Mouse (Mus musculus) hindbrain, embryonic 15.5 days (tissue): Measurements from ENCODE around the gene Fam163b. TPM values are rescaled to one million over a fixed set of nuclear protein-coding genes. Genes with fewer than 3 reads are reported as not detected.

ENCODE experiments used
- ATAC-seq: fragments of 200-750 bp; cut with Nextera tagmentation; 2 replicates; pipeline ENCODE4 v1.8.0; 2017; ENCODE audit warnings: low read depth, moderate number of reproducible peaks, moderate TSS enrichment; ENCODE audit not compliant: low FRiP score
- H3K27ac ChIP-seq: fragments of 300-500 bp; sonication (generic); replicated peaks from 2 replicates; pipeline ENCODE4 v1.5.1; 2015; ENCODE audit warnings: mild to moderate bottlenecking, inconsistent platforms
- H3K27me3 ChIP-seq: fragments of 300-500 bp; sonication (generic); 2 replicates; pipeline ENCODE4 v1.6.1; 2015; ENCODE audit warnings: control low read depth, inconsistent platforms
- H3K36me3 ChIP-seq: fragments of 300-500 bp; sonication (generic); 2 replicates; pipeline ENCODE4 v1.6.1; 2015; ENCODE audit warnings: control low read depth, inconsistent platforms
- H3K4me1 ChIP-seq: fragments of 300-500 bp; sonication (generic); replicated peaks from 2 replicates; pipeline ENCODE4 v1.6.1; 2015; ENCODE audit warnings: control low read depth, inconsistent platforms
- H3K4me2 ChIP-seq: fragments of 300-500 bp; sonication (generic); 2 replicates; pipeline ENCODE4 v1.6.1; 2015; ENCODE audit warnings: moderate library complexity, mild to moderate bottlenecking, inconsistent platforms
- H3K4me3 ChIP-seq: fragments of 300-500 bp; sonication (generic); 2 replicates; pipeline ENCODE4 v1.5.1; 2015; ENCODE audit warnings: mild to moderate bottlenecking, inconsistent platforms
- H3K9ac ChIP-seq: fragments of 300-500 bp; sonication (generic); 2 replicates; pipeline ENCODE4 v1.6.1; 2015; ENCODE audit warnings: inconsistent platforms
- H3K9me3 ChIP-seq: fragments of 300-500 bp; sonication (generic); 2 replicates; pipeline ENCODE4 v1.6.1; 2016; ENCODE audit warnings: control low read depth, inconsistent platforms
- WGBS: fragments of 180-500 bp; shearing (Covaris S2); methylation state at CpG from one replicate; pipeline ENCODE4 v1.1.7; 2015; 5-methylcytosine and 5-hydroxymethylcytosine counted together
- polyA plus RNA-seq: library from polyadenylated mRNA; unstranded; fragments of >200 nt; fragmentation: Nextera tagmentation; extraction: Ambion mirVana; gene quantifications from 2 replicates; pipeline ENCODE4 v1.2.1, GENCODE M21; 2015

The Fam163b gene
- polyA plus RNA-seq, 1 experiment from 2014 or later, result 9.6 TPM

DNA sequence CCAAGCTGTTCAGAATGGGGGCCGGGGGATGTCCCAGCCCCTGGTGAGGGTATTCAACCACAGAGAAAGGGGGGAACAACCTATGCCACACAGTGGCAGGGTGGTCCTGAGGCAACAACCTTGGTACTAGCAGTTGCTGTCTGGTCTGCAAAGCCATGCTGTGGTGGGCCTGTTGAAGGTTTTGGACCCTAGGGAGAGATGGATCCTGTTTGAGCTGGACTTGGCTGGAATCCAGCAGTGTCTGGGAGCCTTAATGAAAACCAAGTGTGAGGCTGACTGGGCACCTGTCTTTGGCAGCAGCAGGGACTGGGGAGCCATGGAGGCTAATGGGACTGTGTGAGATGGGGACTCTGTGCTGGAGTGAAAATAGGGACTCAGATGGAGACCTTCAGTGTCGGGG is 62.6 kb downstream of the Fam163b start:
- Histone ChIP-seq H3K27ac (peak overlapping the region; percentile 61), H3K36me3 (no peaks in the 10 kb centered on the region), H3K4me3 (peak overlapping the region; percentile 1; the same call in 1 of the 2 replicates), H3K4me2 (peak overlapping the region; percentile 17), H3K9me3 (no peaks in the 10 kb centered on the region), H3K27me3 (no peaks in the 10 kb centered on the region), H3K9ac (no peak overlapping the region), H3K4me1 (peaks cover 29% of the 10 kb centered on the region)
- ATAC-seq, result peak; percentile 37; the same call in 1 of the 2 replicates
- WGBS, result 55% methylated on average over 2 of the region's 2 CpGs

DNA sequence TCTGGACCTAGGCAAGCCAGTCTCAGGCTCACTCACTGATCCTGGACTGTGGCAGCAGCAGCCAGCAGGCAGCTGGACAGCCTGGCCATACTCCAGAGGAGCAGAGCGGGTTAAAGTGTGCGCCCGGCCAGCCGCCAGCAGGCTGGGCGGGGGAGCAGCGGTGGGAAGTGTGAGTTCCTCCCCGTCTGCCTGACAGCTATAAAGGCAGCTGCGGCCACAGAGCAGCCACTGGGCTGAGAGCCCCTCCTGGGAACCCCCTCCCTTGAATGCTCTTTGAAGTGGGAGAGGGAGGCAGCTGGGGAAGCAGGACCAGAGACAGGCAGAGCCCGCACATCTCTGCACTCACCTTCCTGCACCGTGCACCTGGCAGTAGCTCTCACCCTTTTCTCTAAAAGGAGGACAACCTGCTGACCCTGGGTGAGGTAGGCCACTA is 63.1 kb downstream of the Fam163b start, which contains the start of gene Adamtsl2:
TSS of gene Adamtsl2 (plus strand) at position 228 of the 433 bp plus-strand sequence.
- no peaks in the 10 kb centered on the region for H3K9me3 ChIP-seq
- 2% methylated on average over 10 of the region's 10 CpGs for WGBS
- H3K27me3 ChIP-seq, result no peaks in the 10 kb centered on the region
- no peak within 1 kb of the TSS for H3K9ac ChIP-seq
- H3K27ac ChIP-seq, result peak within 1 kb of the TSS; percentile 61
- peaks cover 29% of the 10 kb centered on the region for H3K4me1 ChIP-seq
- peak; percentile 70 for ATAC-seq
- H3K4me2 ChIP-seq, result peak within 1 kb of the TSS; percentile 17
- no peaks in the 10 kb centered on the region for H3K36me3 ChIP-seq
- peak within 1 kb of the TSS; percentile 1; the same call in 1 of the 2 replicates for H3K4me3 ChIP-seq

DNA sequence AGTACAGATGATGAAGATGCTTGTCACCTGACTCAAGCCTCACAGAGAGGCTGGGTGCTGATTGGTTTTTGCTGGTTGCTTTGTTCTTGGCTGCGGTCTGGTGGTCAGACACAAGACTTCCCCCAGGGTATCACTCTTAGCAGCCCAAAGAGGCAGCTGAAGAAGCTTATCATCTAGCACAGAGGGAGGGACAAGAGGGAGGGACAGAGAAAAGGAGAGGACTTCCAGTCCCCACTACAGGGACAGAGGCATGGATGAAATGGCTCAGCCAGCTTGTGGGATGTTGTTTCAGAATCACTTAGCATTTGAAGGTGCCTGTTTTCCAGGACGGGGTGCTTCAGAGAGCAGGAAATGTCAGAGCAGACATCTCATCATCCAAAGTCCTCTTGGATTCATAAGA is 64.0 kb downstream of the Fam163b start:
- no peak overlapping the region for H3K27ac ChIP-seq
- no peak for ATAC-seq
- 29% methylated on average over 2 of the region's 2 CpGs for WGBS
- no peaks in the 10 kb centered on the region for H3K36me3 ChIP-seq
- no peaks in the 10 kb centered on the region for H3K27me3 ChIP-seq
- H3K4me1 ChIP-seq, result peaks cover 29% of the 10 kb centered on the region
- no peak overlapping the region for H3K4me3 ChIP-seq
- H3K4me2 ChIP-seq, result no peak overlapping the region
- no peak overlapping the region for H3K9ac ChIP-seq
- H3K9me3 ChIP-seq, result no peaks in the 10 kb centered on the region

DNA sequence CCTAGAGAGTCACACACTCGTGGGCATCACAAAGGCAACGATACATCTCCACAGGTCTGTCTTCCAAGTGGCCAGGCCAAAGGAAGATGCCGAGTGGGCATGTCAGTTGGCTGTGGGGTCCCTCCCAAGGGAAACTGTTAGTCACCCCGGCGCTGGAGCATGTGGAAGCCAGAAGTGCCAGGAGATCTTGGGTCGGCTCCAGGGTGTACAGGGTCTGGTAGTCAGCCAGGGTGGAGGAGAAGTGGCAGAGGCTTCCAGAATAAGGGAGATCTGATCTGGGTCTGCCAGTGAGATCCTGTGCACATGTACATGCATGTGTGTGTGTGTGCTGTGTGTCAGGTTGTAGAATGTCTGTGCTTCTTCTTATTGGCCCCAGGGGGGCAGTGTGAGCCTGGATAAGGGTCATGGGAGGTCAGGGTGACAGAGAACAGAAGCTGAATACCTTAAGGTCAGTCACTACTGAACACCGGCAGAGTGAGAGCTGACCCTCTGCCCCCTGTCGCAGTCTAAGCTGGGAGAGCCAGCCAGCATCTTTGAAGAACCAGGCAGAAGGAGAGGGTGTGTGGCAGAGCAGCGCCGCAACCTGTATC is 64.5 kb downstream of the Fam163b start:
- Histone ChIP-seq H3K4me1 (peaks cover 29% of the 10 kb centered on the region), H3K36me3 (no peaks in the 10 kb centered on the region), H3K9me3 (no peaks in the 10 kb centered on the region), H3K4me3 (no peak overlapping the region), H3K9ac (no peak overlapping the region), H3K4me2 (no peak overlapping the region), H3K27me3 (no peaks in the 10 kb centered on the region), H3K27ac (no peak overlapping the region)
- 53% methylated on average over 10 of the region's 10 CpGs for WGBS
- ATAC-seq, result no peak

DNA sequence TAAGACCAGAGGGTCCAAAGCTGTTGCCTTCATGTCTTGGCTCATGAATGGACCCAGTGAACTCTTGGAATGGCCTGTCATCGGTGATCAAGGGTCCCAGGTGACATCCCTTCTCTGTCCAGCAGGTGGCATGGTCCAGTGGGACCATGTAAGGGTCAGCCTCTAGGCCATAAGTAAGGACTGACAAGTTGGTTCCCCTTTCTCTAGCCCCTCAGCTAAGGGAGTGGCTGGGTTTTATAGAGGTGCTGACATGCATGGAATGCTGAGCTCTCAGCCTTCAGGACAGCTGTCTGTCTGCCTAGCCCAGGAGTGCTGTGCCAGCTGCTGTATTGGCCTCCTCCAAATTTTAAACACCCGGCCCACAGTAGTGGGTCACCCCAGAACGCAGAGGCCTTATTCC is 66.8 kb downstream of the Fam163b start:
- Histone ChIP-seq H3K9me3 (no peaks in the 10 kb centered on the region), H3K4me3 (no peak overlapping the region), H3K9ac (no peak overlapping the region), H3K4me1 (peaks cover 39% of the 10 kb centered on the region), H3K27ac (no peak overlapping the region), H3K4me2 (no peak overlapping the region), H3K27me3 (no peaks in the 10 kb centered on the region), H3K36me3 (no peaks in the 10 kb centered on the region)
- ATAC-seq, result no peak
- 78% methylated on average over 3 of the region's 3 CpGs for WGBS

DNA sequence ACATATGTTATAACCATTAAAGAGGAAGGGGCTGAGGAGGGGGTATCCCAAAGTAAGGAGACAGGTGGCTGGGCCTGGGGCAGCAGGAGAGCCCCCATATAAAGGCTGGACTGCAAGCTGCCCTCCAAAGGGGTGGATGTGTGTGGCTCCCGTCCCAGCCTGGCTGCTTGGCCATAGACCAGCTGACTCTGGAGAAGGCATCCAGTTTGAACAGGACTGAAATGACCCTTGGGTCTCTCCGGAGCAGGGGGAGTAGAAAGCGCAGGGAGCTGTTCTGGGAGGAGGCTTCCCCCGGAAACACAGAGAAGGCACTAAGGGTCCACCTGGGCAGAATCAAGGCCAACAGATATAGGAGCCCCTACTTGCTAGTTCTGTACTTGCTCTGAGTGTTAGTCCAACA is 67.5 kb downstream of the Fam163b start:
- WGBS, result 70% methylated on average over 4 of the region's 4 CpGs
- no peaks in the 10 kb centered on the region for H3K9me3 ChIP-seq
- H3K9ac ChIP-seq, result no peak overlapping the region
- H3K4me2 ChIP-seq, result no peak overlapping the region
- no peak overlapping the region for H3K4me3 ChIP-seq
- no peaks in the 10 kb centered on the region for H3K36me3 ChIP-seq
- H3K27me3 ChIP-seq, result no peaks in the 10 kb centered on the region
- peaks cover 36% of the 10 kb centered on the region for H3K4me1 ChIP-seq
- ATAC-seq, result no peak
- H3K27ac ChIP-seq, result no peak overlapping the region

DNA sequence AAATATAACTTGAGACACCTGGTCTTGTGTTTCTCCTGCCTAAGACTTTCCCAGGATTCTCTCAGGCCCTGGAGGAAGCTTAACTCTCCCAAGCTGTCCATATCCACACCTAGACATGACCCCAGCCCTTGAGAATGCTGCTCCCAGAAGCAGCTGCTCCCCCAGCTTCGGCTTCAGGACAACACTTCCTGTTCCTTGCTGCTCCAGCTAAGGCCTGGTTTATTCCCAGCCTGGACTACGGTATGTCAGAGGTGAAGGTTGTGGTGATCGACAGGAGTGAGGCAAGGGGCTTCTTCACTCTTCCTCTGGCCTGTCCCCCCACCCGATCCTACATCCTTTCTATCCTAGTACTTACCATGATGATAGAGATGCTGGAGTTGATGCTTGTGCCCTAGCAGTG is 68.9 kb downstream of the Fam163b start:
- peaks cover 22% of the 10 kb centered on the region for H3K4me1 ChIP-seq
- H3K9ac ChIP-seq, result no peak overlapping the region
- H3K4me2 ChIP-seq, result no peak overlapping the region
- 78% methylated on average over 4 of the region's 4 CpGs for WGBS
- H3K27me3 ChIP-seq, result no peaks in the 10 kb centered on the region
- H3K4me3 ChIP-seq, result no peak overlapping the region
- H3K36me3 ChIP-seq, result no peaks in the 10 kb centered on the region
- H3K27ac ChIP-seq, result no peak overlapping the region
- no peaks in the 10 kb centered on the region for H3K9me3 ChIP-seq
- no peak for ATAC-seq

DNA sequence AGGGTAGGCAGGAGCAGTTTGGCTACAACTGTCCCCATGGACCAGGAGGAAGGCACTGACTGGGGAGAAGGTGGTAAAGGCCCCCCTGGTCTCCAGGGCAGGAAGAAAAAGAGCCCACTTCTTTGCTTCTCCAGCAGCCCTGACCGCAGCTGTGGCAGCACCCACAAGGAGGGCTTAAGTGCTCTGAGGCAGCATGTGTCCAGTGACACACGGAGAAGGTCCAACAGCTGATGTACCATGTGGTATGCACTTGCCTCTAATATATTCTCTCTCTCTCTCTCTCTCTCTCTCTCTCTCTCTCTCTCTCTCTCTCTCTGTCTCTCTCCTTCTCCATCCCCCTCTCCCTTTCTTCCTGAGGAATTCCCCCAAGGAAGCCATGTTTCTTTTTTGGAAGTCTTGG is 70.3 kb downstream of the Fam163b start, which contains the start of gene Mymk:
TSS of gene Mymk (minus strand) at position 202 of the 400 bp plus-strand sequence.
- no peak for ATAC-seq
- Histone ChIP-seq H3K9me3 (no peaks in the 10 kb centered on the region), H3K36me3 (no peaks in the 10 kb centered on the region), H3K4me1 (peaks cover 16% of the 10 kb centered on the region), H3K4me2 (no peak within 1 kb of the TSS), H3K27ac (peak within 1 kb of the TSS; percentile 34; the same call in 1 of the 2 replicates), H3K27me3 (no peaks in the 10 kb centered on the region), H3K9ac (no peak within 1 kb of the TSS), H3K4me3 (no peak within 1 kb of the TSS)
- WGBS, result 89% methylated on average over 2 of the region's 2 CpGs

DNA sequence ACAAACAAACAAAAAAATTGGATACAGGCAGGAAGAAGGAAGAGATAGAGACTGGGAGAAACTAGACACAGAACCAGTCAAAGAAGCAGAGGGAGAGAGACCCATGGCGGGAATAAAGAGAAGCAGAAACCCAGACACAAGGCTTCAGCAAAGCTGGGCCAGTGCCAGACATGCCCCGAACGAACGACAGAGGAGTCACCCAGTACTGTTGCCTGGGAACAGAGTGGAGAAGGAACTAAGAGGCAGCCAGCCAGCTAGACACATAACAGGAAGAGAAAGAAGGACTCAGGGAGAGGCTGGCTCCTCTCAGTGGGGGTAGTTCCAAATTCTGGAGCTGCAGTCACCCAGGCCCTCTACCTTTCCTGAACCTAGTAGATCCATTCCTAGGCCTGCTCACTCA is 71.2 kb downstream of the Fam163b start:
- Histone ChIP-seq H3K4me3 (no peak overlapping the region), H3K9ac (no peak overlapping the region), H3K4me1 (peaks cover 16% of the 10 kb centered on the region), H3K36me3 (no peaks in the 10 kb centered on the region), H3K4me2 (no peak overlapping the region), H3K27ac (peak overlapping the region; percentile 34; the same call in 1 of the 2 replicates), H3K27me3 (no peaks in the 10 kb centered on the region), H3K9me3 (no peaks in the 10 kb centered on the region)
- WGBS, result 19% methylated on average over 4 of the region's 4 CpGs
- peak; percentile 68; the same call in 1 of the 2 replicates for ATAC-seq

DNA sequence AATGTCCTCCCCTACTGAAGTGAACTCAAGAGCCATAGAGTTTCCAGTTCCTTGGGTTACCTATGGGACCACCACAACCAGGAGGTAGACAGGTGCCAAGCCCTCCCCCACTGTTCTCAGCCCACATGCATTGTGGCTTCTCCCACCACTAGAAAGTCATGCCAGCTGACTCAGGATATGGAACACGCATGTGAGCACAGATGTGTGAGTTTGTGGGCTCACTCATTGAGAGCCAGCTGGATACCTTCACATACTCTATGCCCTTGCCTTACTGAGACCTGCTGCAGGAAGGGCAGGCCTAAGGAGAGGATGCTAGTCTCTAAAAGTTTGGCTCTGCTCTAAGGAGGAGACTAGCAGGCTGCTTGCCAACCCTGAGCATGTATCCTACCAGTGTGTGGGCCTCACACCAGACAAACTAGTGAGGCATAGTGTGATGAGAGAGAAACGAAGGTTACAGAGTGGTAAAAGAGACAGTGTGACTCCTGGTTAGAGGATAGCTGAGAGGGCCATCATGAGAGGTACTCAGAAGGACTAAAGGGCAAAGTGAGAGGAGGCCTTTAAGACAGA is 72.0 kb downstream of the Fam163b start:
- no peak for ATAC-seq
- 69% methylated on average over 2 of the region's 2 CpGs for WGBS
- Histone ChIP-seq H3K27me3 (no peaks in the 10 kb centered on the region), H3K36me3 (no peaks in the 10 kb centered on the region), H3K4me3 (no peak overlapping the region), H3K4me1 (peaks cover 16% of the 10 kb centered on the region), H3K9me3 (no peaks in the 10 kb centered on the region), H3K4me2 (no peak overlapping the region), H3K9ac (no peak overlapping the region), H3K27ac (no peak overlapping the region)

DNA sequence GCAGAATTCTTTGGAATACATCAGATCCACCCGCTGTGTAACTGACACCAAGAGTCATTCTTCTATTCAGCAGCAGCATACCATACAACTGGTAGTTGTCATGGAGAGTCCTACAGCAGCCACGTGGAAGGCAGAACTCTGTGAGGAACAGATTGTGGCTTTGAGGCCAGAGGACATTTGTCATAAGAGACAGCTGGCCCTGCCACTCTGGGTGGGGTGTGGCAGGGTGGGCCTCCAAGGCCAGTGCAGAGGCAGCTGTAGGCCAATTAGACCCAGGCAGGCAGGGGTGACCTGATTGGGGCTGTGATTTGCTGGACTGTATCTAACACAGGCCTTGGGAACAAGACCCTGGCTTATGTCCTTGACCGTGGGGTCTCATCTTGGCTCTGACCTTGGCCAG is 72.6 kb downstream of the Fam163b start:
- Histone ChIP-seq H3K27ac (no peak overlapping the region), H3K4me1 (peaks cover 16% of the 10 kb centered on the region), H3K9me3 (no peaks in the 10 kb centered on the region), H3K4me3 (no peak overlapping the region), H3K36me3 (no peaks in the 10 kb centered on the region), H3K27me3 (no peaks in the 10 kb centered on the region), H3K4me2 (no peak overlapping the region), H3K9ac (no peak overlapping the region)
- 30% methylated on average over 3 of the region's 3 CpGs for WGBS
- ATAC-seq, result peak; percentile 40; the same call in 1 of the 2 replicates

DNA sequence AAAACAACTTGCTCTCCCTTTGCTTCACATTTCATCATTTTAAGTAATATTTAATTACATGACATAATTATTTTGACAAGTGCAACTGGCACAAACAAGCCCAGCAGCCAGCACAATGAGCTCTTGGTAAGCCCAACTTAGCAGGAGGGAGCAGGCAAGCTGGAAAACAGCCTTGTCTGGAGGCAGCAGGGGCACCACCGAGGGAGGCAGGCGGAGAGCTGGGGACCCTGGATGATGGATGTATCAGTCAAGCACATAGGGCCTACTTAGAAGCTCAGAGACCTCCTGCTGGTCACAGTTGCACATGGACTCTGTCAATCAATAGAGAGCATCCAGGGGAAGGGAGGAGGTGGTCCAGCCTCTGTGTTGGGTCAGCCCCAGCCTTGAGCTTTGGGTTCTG is 74.3 kb downstream of the Fam163b start:
- Histone ChIP-seq H3K27me3 (no peaks in the 10 kb centered on the region), H3K9me3 (no peaks in the 10 kb centered on the region), H3K36me3 (no peaks in the 10 kb centered on the region), H3K9ac (no peak overlapping the region), H3K27ac (no peak overlapping the region), H3K4me3 (no peak overlapping the region), H3K4me2 (no peak overlapping the region), H3K4me1 (peaks cover 16% of the 10 kb centered on the region)
- no peak for ATAC-seq
- 14% methylated on average over 2 of the region's 2 CpGs for WGBS
